Mouse (Mus musculus): Measurements from ENCODE around the gene Rbfox2. TPM values are rescaled to one million over a fixed set of nuclear protein-coding genes. Genes with fewer than 3 reads are reported as not detected.

The Rbfox2 gene
- 100 to 1,000 TPM; 248 to 258 TPM for total RNA-seq (2021)
- long read RNA-seq, experiment 1, full-length matches to known transcripts = 11 of 112 reads
- long read RNA-seq, experiment 1, partial matches to known transcripts = 8 of 112 reads
- long read RNA-seq, experiment 1, other reads (novel, unspliced or antisense) = 93 of 112 reads
- long read RNA-seq, experiment 2, full-length matches to known transcripts = 10 of 88 reads
- long read RNA-seq, experiment 2, partial matches to known transcripts = 8 of 88 reads
- long read RNA-seq, experiment 2, other reads (novel, unspliced or antisense) = 70 of 88 reads

GRCm38 (mm10) chr15:77306547-77307261 is at the start of gene Rbfox2:
Gene Rbfox2 (minus strand): TSS chr15:77307004.
- TF ChIP-seq CTCF (IDR thresholded peaks at IDR 0.05) = no peak
- intact Hi-C loops (cut with DNase I) = loop anchor here (2.0 to 5.0 kb wide), 2 partner anchors 26 to 54 kb away; no protein-coding TSS in a partner anchor
- peak; percentile 85 to 88 for DNase-seq (ENCODE audit: extremely low spot score in 1 of 2, low spot score in 2 of 2)
- H3K4me3 ChIP-seq = peak within 1 kb of the TSS; percentile 89
- peak within 1 kb of the TSS; percentile 96 for H3K27ac ChIP-seq

- peak; percentile 45 to 65 for DNase-seq (ENCODE audit: extremely low spot score in 1 of 2, low spot score in 2 of 2)
- H3K27ac ChIP-seq = peak overlapping the region; percentile 90
- H3K4me3 ChIP-seq = no peak overlapping the region
- no peak for TF ChIP-seq CTCF (IDR thresholded peaks at IDR 0.05)
- intact Hi-C loops (cut with DNase I) = loop anchor here (5.0 kb wide), 3 partner anchors 89 to 384 kb away; no protein-coding TSS in a partner anchor
These were observed 49.5 kb upstream of the Rbfox2 start for GRCm38 (mm10) chr15:77356248-77356810.

- no peak for DNase-seq (ENCODE audit: extremely low spot score in 1 of 2, low spot score in 2 of 2)
- no peak for TF ChIP-seq CTCF (IDR thresholded peaks at IDR 0.05)
- intact Hi-C loops (cut with DNase I) = loop anchor here (5.0 kb wide), 3 partner anchors 88 to 383 kb away; no protein-coding TSS in a partner anchor
- H3K27ac ChIP-seq = peak overlapping the region; percentile 90; the same call in 1 of the 2 replicates
- H3K4me3 ChIP-seq = no peak overlapping the region
These were observed 48.2 kb upstream of the Rbfox2 start for GRCm38 (mm10) chr15:77354848-77355551.

- Histone ChIP-seq H3K27ac (peak overlapping the region; percentile 90; the same call in 1 of the 2 replicates), H3K4me3 (no peak overlapping the region)
- intact Hi-C loops (cut with DNase I) = no loop called here
- TF ChIP-seq CTCF (IDR thresholded peaks at IDR 0.05) = no peak
- DNase-seq (ENCODE audit: extremely low spot score in 1 of 2, low spot score in 2 of 2) = no peak
These were observed 47.7 kb upstream of the Rbfox2 start for GRCm38 (mm10) chr15:77354496-77354847.

- TF ChIP-seq CTCF (IDR thresholded peaks at IDR 0.05) = no peak
- intact Hi-C loops (cut with DNase I) = no loop called here
- no peak for DNase-seq (ENCODE audit: extremely low spot score in 1 of 2, low spot score in 2 of 2)
- Histone ChIP-seq H3K4me3 (no peak overlapping the region), H3K27ac (no peak overlapping the region)
These were observed 47.0 kb upstream of the Rbfox2 start for GRCm38 (mm10) chr15:77353764-77354163.

- Histone ChIP-seq H3K27ac (no peak overlapping the region), H3K4me3 (no peak overlapping the region)
- no peak for TF ChIP-seq CTCF (IDR thresholded peaks at IDR 0.05)
- no peak for DNase-seq (ENCODE audit: extremely low spot score in 1 of 2, low spot score in 2 of 2)
- intact Hi-C loops (cut with DNase I) = no loop called here
These were observed 46.1 kb upstream of the Rbfox2 start for GRCm38 (mm10) chr15:77352863-77353262.

- Histone ChIP-seq H3K4me3 (no peak overlapping the region), H3K27ac (no peak overlapping the region)
- intact Hi-C loops (cut with DNase I) = no loop called here
- no peak for DNase-seq (ENCODE audit: extremely low spot score in 1 of 2, low spot score in 2 of 2)
- no peak for TF ChIP-seq CTCF (IDR thresholded peaks at IDR 0.05)
These were observed 43.3 kb upstream of the Rbfox2 start for GRCm38 (mm10) chr15:77350117-77350516.

- no peak overlapping the region for H3K4me3 ChIP-seq
- no peak for TF ChIP-seq CTCF (IDR thresholded peaks at IDR 0.05)
- no peak overlapping the region for H3K27ac ChIP-seq
- intact Hi-C loops (cut with DNase I) = no loop called here
- DNase-seq (ENCODE audit: extremely low spot score in 1 of 2, low spot score in 2 of 2) = no peak
These were observed 41.3 kb upstream of the Rbfox2 start for GRCm38 (mm10) chr15:77348146-77348545.

GRCm38 (mm10) chr15:77344127-77345125 is 37.6 kb upstream of the Rbfox2 start:
- Histone ChIP-seq H3K4me3 (no peak overlapping the region), H3K27ac (no peak overlapping the region)
- DNase-seq (ENCODE audit: extremely low spot score in 1 of 2, low spot score in 2 of 2) = no peak
- no peak for TF ChIP-seq CTCF (IDR thresholded peaks at IDR 0.05)
- intact Hi-C loops (cut with DNase I) = no loop called here

GRCm38 (mm10) chr15:77343527-77344091 is 36.8 kb upstream of the Rbfox2 start:
- intact Hi-C loops (cut with DNase I) = loop anchor here (2.0 kb wide), 1 partner anchor 25 kb away; no protein-coding TSS in a partner anchor
- DNase-seq (ENCODE audit: extremely low spot score in 1 of 2, low spot score in 2 of 2) = peak; percentile 62 to 65
- TF ChIP-seq CTCF (IDR thresholded peaks at IDR 0.05) = peak; percentile 85
- peak overlapping the region; percentile 39 for H3K4me3 ChIP-seq
- H3K27ac ChIP-seq = no peak overlapping the region

All from left cerebral cortex, adult 2 months (tissue).